Comparison of ENCODE assay signal across 12 mouse cellular contexts in genomic region chr5:144479677-144480171, GRCm38 (mm10).
A peak's percentile ranks its signal among the peaks of the same experiment; 100 is the strongest.
DNase-seq lines count a peak whose midpoint lies in the region; ATAC-seq lines count a peak whose summit lies in the region.
"Had no signal": no experiment of that assay in that cellular context is flagged by ENCODE, and none has a peak within 500 bp of the region (broad histone marks: within the 10 kb centered on the region; RNA-seq: fewer than 3 reads in every experiment).

No protein-coding gene starts in this region.

- no peak overlapping the region for H3K27ac ChIP-seq in hindbrain, embryonic 11.5 days (ENCODE audit: low read depth, low read length)
- H3K27ac ChIP-seq in hindbrain, embryonic 12.5 days: no peak overlapping the region
- H3K27ac ChIP-seq: embryonic facial prominence, embryonic 12.5 days; heart, embryonic 15.5 days had no signal

- H3K9ac ChIP-seq in hindbrain, embryonic 11.5 days (ENCODE audit: low read depth, low read length): no peak overlapping the region
- H3K9ac ChIP-seq in hindbrain, embryonic 12.5 days: no peak overlapping the region
- H3K9ac ChIP-seq: embryonic facial prominence, embryonic 12.5 days; heart, embryonic 15.5 days had no signal

- DNase-seq in hindbrain, embryonic 11.5 days (ENCODE audit: low spot score): peak; percentile 17
- DNase-seq in lung, postnatal 10 days: peak; percentile 2
- no peak for DNase-seq in lung, postnatal 36 days
- DNase-seq in R1 (ENCODE audit: low read depth, low spot score): peak; percentile 97
- DNase-seq in large intestine, adult 2 months (ENCODE audit: low read depth, low spot score): peak; percentile 62
- DNase-seq in adrenal gland, adult (ENCODE audit: inconsistent age in 2 of 2, low spot score in 1 of 2): no peak
- DNase-seq: kidney, adult 11 months; right cerebral cortex, postnatal 25 days had no signal

- H3K4me3 ChIP-seq in hindbrain, embryonic 11.5 days (ENCODE audit: low read depth, low read length): no peak overlapping the region
- H3K4me3 ChIP-seq in hindbrain, embryonic 12.5 days: no peak overlapping the region
- H3K4me3 ChIP-seq: embryonic facial prominence, embryonic 12.5 days; heart, embryonic 15.5 days had no signal

- peak; percentile 17; the same call in 1 of the 2 replicates for ATAC-seq in hindbrain, embryonic 11.5 days (ENCODE audit: low FRiP score)
- no peak for ATAC-seq in hindbrain, embryonic 12.5 days (ENCODE audit: low FRiP score)
- no peak for ATAC-seq in activated CD4-positive, CD25-positive, alpha-beta regulatory T cell, adult 4 months

- H3K4me1 ChIP-seq in hindbrain, embryonic 11.5 days (replicated peaks; ENCODE audit: control insufficient read depth, insufficient read depth, low read length): no peaks in the 10 kb centered on the region
- peaks cover 19% of the 10 kb centered on the region; the same call in 1 of the 2 replicates for H3K4me1 ChIP-seq in hindbrain, embryonic 12.5 days
- H3K4me1 ChIP-seq: heart, embryonic 15.5 days had no signal

- no peaks in the 10 kb centered on the region for H3K9me3 ChIP-seq in hindbrain, embryonic 11.5 days (ENCODE audit: control insufficient read depth, low read length)
- H3K9me3 ChIP-seq in hindbrain, embryonic 12.5 days (replicated peaks): no peaks in the 10 kb centered on the region
- H3K9me3 ChIP-seq: embryonic facial prominence, embryonic 12.5 days; heart, embryonic 15.5 days had no signal

- H3K36me3 ChIP-seq in hindbrain, embryonic 11.5 days (ENCODE audit: control insufficient read depth, insufficient read depth, low read length): no peaks in the 10 kb centered on the region
- H3K36me3 ChIP-seq in hindbrain, embryonic 12.5 days: no peaks in the 10 kb centered on the region
- H3K36me3 ChIP-seq: embryonic facial prominence, embryonic 12.5 days; heart, embryonic 15.5 days had no signal

- 40% methylated on average over 8 of the region's 8 CpGs for WGBS in hindbrain, embryonic 11.5 days
- 28% methylated on average over 8 of the region's 8 CpGs for WGBS in hindbrain, embryonic 12.5 days
- 20% methylated on average over 8 of the region's 8 CpGs for WGBS in large intestine, adult 2 months

- no peak overlapping the region for H3K4me2 ChIP-seq in hindbrain, embryonic 11.5 days (replicated peaks; ENCODE audit: low read depth, low read length)
- H3K4me2 ChIP-seq in hindbrain, embryonic 12.5 days (replicated peaks): no peak overlapping the region
- H3K4me2 ChIP-seq: embryonic facial prominence, embryonic 12.5 days; heart, embryonic 15.5 days had no signal

- H3K27me3 ChIP-seq in hindbrain, embryonic 11.5 days (ENCODE audit: control insufficient read depth, insufficient read depth, low read length): no peaks in the 10 kb centered on the region
- H3K27me3 ChIP-seq in hindbrain, embryonic 12.5 days: no peaks in the 10 kb centered on the region
- H3K27me3 ChIP-seq: embryonic facial prominence, embryonic 12.5 days; heart, embryonic 15.5 days had no signal

Comparison
In these comparisons a context has a peak if more than half of its experiments do, and no peak if none do; other contexts are left out.
1. DNase-seq: peak in hindbrain, embryonic 11.5 days (single experiment), lung, postnatal 10 days (single experiment), R1 (single experiment) and large intestine, adult 2 months (single experiment); none in lung, postnatal 36 days (single experiment) and adrenal gland, adult (0 of 2).